Mouse (Mus musculus) thymus, postnatal 4 days (tissue): ENCODE measurements around the gene 1700016K19Rik.
"Not testable (repeated sequence)": the region's sequence is repeated elsewhere in the genome, so short reads cannot be mapped to it uniquely, and the experiment has no call there.

ENCODE experiments used
- DNase-seq: peaks from one replicate; pipeline ENCODE4 v3.0.0; 2021

1700016K19Rik gene

GRCm38 (mm10) chr11:75990965-75991835 lies 8.5 kb upstream of the 1700016K19Rik start:
- DNase-seq = no peak

GRCm38 (mm10) chr11:75991911-75992310 lies 7.8 kb upstream of the 1700016K19Rik start:
- peak; percentile 46 for DNase-seq

GRCm38 (mm10) chr11:75992481-75992880 lies 7.2 kb upstream of the 1700016K19Rik start:
- DNase-seq = peak; percentile 50

GRCm38 (mm10) chr11:75994357-75994756 lies 5.4 kb upstream of the 1700016K19Rik start:
- no peak for DNase-seq

GRCm38 (mm10) chr11:76000701-76001100 lies 989 bp downstream of the 1700016K19Rik start:
- DNase-seq = no peak

DNA sequence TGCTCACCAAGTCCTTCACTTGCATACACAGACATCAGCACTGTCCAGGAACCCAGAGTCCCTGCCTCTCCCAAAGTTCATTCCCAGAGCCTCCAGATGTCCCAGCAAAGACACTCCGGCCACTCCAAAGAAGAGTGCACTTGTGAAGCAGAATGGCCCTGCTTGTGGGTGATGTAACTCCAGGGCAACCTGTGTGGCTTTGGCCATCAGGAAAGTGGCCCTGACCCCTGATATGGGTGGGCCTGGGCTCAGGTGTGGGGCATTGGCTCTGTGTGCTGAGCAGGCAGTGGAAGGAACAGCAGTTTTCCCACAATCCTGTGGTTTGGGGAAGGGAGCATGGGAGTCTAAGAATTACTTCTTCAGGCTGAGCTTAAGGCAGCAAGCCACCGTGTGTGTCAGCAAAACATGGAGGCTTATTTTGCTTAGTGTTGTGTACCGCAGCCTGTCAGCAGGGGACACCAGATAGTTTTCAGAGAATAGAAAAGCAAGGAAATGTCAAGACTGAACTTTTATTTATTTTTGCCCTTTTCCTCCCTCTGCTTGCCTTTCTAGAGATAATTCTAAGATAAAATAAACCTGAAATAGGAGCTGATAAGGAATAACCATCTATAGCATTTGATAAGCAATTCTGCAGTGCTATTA lies 1.6 kb downstream of the 1700016K19Rik start:
- DNase-seq = no peak

GRCm38 (mm10) chr11:76004276-76004675 lies 4.6 kb downstream of the 1700016K19Rik start:
- DNase-seq = not testable (repeated sequence)

DNA sequence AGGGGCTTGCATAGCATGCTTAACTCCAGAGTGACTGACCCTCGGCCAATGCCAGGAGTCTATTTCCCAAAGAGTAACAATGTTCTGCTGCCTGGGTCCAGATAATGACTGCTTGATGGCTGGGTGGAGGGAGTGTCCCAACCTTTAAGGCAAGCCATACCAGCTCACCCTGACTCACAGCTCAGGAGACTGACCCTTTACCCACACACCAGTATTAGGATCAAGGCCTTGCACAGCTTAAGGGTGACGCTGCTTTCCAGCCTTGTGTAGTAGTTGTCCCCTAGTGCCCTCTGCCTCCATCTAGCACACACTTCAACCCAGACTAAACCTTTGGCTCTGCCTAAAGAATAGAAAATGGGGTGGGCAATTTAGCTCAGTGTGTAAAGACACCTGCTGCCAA lies 8.4 kb downstream of the 1700016K19Rik start:
- no peak for DNase-seq

- no peak for DNase-seq
Measured at GRCm38 (mm10) chr11:76009101-76009500, 9.4 kb downstream of the 1700016K19Rik start.

- no peak for DNase-seq
Measured at GRCm38 (mm10) chr11:76010838-76011624, 11.3 kb downstream of the 1700016K19Rik start.

DNA sequence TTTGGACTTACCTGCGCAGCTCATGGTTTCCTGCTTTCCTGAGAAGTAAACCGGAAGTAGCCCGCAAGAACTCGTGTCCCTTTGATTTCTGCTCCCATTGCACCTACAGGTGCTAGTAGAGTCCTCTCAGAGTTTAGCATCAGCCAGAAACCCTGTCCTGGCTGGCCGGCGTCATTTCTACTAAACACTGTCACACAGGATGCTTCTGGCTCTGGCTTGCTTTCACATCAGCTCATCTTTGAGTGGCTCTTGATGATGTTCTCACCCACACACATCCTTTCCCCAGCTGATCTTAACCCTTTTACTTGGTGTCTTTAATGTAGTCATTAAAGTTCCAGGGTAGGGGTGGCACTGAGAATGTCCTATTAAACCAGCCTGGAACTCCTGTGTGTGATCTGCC lies 15.5 kb downstream of the 1700016K19Rik start:
- DNase-seq = no peak

GRCm38 (mm10) chr11:76015814-76016213 lies 16.1 kb downstream of the 1700016K19Rik start:
- no peak for DNase-seq

- no peak for DNase-seq
Measured at GRCm38 (mm10) chr11:76019879-76020278, 20.2 kb downstream of the 1700016K19Rik start.

DNA sequence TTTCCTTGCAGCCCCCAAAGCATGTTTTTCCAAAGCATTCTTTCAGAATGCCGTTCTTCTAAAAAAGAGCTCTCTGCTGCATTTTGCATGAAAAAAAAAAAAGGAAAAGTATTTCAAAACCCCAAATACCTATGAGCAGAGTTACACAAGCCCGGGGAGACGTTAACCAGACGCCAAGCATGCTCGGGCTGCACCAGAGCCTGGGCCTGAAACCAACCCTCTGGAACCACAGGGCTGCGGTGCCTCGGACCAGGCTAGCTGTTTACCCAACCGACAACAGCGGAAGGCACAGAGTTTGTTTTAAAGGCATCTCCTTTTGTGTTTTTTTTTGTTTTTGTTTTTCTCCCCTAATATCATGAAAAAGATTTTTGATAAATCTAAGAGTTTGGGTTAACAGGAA lies 21.2 kb downstream of the 1700016K19Rik start:
- no peak for DNase-seq

DNA sequence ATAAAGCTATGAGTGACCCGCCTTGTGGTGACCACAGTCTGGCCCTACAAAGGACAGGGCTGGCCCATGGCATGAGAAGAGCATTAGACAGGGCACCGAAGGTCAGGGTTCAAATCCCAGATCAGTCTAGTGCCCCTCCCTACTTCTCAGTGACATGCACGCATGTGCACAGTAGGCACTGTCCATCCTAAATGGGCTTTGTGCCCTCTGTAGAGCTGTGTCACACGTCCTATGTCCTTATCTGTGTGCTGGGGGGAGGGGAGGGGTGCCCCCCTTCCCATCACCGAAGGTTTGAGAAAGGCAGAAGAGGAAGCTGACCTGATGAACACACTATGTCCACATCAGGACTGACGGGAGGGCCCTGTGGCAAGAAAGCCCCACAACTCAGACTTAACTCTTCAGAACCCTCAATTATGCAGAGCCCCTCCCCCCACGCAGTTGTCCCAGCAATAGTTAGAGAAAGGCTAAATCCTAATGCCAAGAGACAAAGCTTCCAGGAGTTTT lies 25.4 kb downstream of the 1700016K19Rik start:
- no peak for DNase-seq

DNA sequence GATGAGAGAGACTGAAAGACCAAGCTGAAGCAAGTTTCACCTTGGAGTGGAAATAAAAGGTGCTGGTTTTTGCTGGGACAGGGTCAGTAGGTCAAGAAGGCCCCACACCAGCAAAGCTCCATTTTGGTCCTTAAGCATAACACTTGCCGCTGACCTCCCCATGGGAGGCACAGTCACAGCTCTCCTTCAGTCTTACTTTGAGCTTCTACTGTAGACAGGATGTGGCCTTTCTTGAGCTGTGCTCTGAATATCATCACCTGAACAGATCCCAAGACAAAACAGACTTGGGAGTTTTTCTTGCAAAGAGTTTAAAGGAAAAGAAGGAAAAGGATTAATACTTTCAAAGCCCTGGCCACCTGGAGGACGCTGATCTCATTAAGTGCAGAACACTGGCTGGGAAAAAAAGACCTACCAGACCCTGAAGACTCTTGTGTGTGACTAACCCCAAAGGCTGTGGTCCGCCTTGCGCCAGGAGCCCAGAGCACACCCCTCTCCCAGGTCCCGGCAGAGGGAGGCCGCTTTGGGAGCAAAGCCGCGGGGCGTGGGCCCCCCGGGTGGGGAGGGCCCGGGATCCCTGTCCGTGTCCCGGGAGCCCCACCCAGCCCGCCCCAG lies 26.9 kb downstream of the 1700016K19Rik start:
- DNase-seq = no peak

DNA sequence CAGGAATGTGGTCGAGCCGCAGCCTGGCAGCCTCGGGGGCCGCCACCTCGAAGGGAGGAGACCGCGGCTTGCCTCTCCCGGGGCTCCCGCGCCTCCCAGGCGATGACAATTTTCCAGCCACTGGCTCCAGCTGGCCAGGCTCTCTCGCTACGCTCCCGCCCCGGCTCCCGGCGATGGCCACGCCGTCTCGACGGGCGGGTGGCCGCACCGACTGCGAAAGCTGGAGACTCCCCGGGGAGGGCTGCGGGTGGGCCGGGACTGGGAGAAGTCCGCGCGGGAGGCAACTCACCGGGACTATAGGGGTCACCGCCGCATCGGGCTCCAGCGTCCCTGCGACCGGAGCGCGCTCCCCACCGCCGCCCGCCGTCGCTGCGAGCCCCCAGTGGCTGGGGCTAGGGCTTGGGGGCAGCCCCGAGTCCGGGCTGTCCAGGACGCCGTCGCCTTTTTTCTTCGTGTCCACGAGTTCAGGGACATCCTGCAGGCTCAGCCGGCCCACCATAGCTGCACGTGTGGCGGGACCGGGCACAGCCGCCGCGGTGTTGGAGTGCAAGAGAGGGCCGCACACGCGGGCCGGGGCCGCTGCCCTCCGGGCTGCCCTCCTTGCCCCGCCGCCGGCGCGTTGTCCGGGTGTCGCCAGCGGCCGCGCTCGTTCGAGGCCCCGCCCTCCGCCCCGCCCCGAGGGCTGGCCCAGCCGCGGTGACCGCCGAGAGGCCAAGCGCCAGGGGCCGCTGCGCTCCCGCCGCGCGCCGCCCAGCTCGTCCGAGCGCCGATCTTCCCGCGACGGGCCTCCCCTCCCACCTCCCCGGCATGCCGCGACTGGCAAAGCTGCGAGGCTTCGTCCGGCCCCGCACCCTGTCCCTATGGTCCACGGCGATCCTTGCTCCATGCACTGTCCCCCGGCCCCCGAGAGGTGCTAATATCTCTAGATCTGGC lies 27.7 kb downstream of the 1700016K19Rik start, which contains the start of gene Rflnb:
Rflnb (minus strand) TSS at position 644 of the 933 bp plus-strand sequence.
- peak; percentile 57 for DNase-seq

DNA sequence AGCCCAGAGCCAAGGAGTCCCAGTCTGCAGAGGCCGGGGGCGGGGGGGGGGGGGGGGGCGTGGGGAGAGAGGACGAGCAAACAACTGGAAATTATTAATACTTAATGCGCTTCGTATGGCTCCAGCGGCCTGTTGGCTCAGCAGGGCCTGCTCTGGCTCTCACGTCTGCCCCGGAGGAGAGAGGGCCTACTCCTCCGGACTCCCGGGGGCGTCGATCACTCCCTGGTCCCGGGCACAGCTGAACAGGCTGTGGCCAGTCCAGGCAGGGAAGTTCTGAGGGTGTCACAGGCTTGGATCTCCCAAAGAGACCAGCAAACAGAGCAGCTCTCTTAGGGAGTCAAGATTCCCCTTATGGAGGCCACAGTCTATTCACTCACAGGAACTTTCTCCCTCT lies 28.4 kb downstream of the 1700016K19Rik start:
- DNase-seq = no peak

GRCm38 (mm10) chr11:76033359-76033758 lies 33.6 kb downstream of the 1700016K19Rik start:
- no peak for DNase-seq

DNA sequence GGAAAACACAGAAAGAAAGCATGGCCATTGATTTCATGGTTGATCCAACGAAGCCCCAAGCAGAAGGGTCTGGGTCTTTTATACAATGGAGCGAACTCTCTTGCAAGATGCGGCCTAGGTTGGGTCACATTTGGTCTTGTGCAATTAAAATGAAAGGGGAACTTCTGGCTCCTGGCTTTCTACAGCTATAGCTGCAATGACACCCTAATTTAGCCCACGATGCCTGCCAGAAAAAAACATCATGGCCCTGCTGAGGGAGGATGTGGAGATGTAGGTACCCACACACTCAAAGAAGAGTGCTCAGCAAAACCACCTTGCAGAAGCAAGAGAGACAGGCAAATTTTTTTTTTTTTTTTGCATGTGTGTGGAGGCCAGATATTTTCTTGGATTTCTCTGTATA lies 34.1 kb downstream of the 1700016K19Rik start:
- no peak for DNase-seq

DNA sequence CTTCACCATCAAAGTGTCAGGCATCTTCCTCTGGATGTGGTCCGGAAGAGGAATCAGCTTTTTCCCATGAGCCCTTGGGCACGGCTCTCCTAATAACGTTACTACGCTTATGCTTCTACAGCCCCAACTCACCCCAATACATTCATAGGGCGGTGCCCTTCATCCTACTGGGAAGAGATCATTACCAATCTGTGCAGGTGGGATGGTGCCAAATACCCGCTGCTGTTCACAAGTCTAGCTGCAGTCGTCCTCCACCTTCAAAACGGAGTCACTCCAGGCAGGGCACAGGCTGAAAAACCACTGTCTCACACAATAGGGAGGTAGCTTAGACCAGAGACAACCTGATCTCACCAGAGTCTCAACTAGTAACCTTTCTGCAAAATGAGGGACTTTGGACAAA lies 35.5 kb downstream of the 1700016K19Rik start:
- DNase-seq = no peak
